Mouse (Mus musculus) heart, embryonic 13.5 days (tissue): ENCODE results near the gene Mrps14. TPM values are rescaled to one million over a fixed set of nuclear protein-coding genes. Genes with fewer than 3 reads are reported as not detected.

Experiments used
- ATAC-seq: fragments of 200-750 bp; cut with Nextera tagmentation; 2 replicates; pipeline ENCODE4 v1.8.0; 2017; ENCODE audit warnings: moderate TSS enrichment; ENCODE audit not compliant: insufficient number of reproducible peaks, low FRiP score, low TSS enrichment; ENCODE audit errors: extremely low read depth
- H3K27ac ChIP-seq: fragments of 300-500 bp; sonication (generic); replicated peaks from 2 replicates; pipeline ENCODE4 v1.5.1; 2015; ENCODE audit warnings: moderate library complexity, mild to moderate bottlenecking, inconsistent platforms
- H3K27me3 ChIP-seq: fragments of 300-500 bp; sonication (generic); replicated peaks from 2 replicates; pipeline ENCODE4 v1.6.1; 2015; ENCODE audit warnings: mild to moderate bottlenecking, inconsistent platforms
- H3K36me3 ChIP-seq: fragments of 300-500 bp; sonication (generic); 2 replicates; pipeline ENCODE4 v1.6.1; 2015; ENCODE audit warnings: mild to moderate bottlenecking, inconsistent platforms
- H3K4me1 ChIP-seq: fragments of 300-500 bp; sonication (generic); 2 replicates; pipeline ENCODE4 v1.6.1; 2015; ENCODE audit warnings: inconsistent platforms
- H3K4me2 ChIP-seq: fragments of 300-500 bp; sonication (generic); 2 replicates; pipeline ENCODE4 v1.6.1; 2015; ENCODE audit warnings: inconsistent platforms, mild to moderate bottlenecking, moderate library complexity
- H3K4me3 ChIP-seq: fragments of 300-500 bp; sonication (generic); 2 replicates; pipeline ENCODE4 v1.5.1; 2015; ENCODE audit warnings: moderate library complexity, mild to moderate bottlenecking, inconsistent platforms
- H3K9ac ChIP-seq: fragments of 300-500 bp; sonication (generic); 2 replicates; pipeline ENCODE4 v1.6.1; 2015; ENCODE audit warnings: inconsistent platforms, mild to moderate bottlenecking, moderate library complexity
- H3K9me3 ChIP-seq: fragments of 300-500 bp; sonication (generic); 2 replicates; pipeline ENCODE4 v1.6.1; 2016; ENCODE audit warnings: inconsistent platforms
- WGBS: fragments of 180-500 bp; shearing (Covaris S2); methylation state at CpG from one replicate; pipeline ENCODE4 v1.1.7; 2015; ENCODE audit warnings: mixed read lengths; 5-methylcytosine and 5-hydroxymethylcytosine counted together
- polyA plus RNA-seq: library from polyadenylated mRNA; unstranded; fragments of >200 nt; fragmentation: Nextera tagmentation; extraction: Ambion mirVana; gene quantifications from 2 replicates; pipeline ENCODE4 v1.2.1, GENCODE M21; 2015

Gene Mrps14
- polyA plus RNA-seq, 1 experiment from 2014 or later: 186 TPM

- Histone ChIP-seq H3K4me1 (peaks cover 31% of the 10 kb centered on the region), H3K4me3 (no peak overlapping the region), H3K9ac (no peak overlapping the region), H3K36me3 (peaks cover 11% of the 10 kb centered on the region; the same call in 1 of the 2 replicates), H3K27ac (no peak overlapping the region), H3K9me3 (0 out of 2 replicates have a peak, but pooled peaks cover 2% of the 10 kb centered on the region), H3K27me3 (no peaks in the 10 kb centered on the region), H3K4me2 (no peak overlapping the region)
- WGBS: 70% methylated on average over 5 of the region's 5 CpGs
- ATAC-seq: no peak
These were observed 56.5 kb downstream of the Mrps14 start for GRCm38 (mm10) chr1:160251388-160252007.

Other genes with a start within 250 kb of the Mrps14 start
- gene 4930523C07Rik, start 150.8 kb upstream of the Mrps14 start, polyA plus RNA-seq: 10.9 and 13.4 TPM in 2 replicates
- gene Tnn, start 41.6 kb upstream of the Mrps14 start, polyA plus RNA-seq: 0.08 TPM in 1 of 2 replicates, not detected in the other
- 150 and 170 TPM in 2 replicates for gene Cacybp, start 17.7 kb downstream of the Mrps14 start, polyA plus RNA-seq